Mouse (Mus musculus) heart, postnatal 0 days (tissue): ENCODE measurements around the gene Coq5.

Experiments used
- CTCF ChIP-seq: IDR thresholded peaks from 2 replicates; pipeline ENCODE4 v1.5.1; 2016; ENCODE audit warnings: antibody characterized with exemption, control low read depth, low read depth
- EP300 ChIP-seq: IDR thresholded peaks from 2 replicates; pipeline ENCODE4 v1.6.1; 2016; ENCODE audit warnings: antibody characterized with exemption, low read depth

GRCm38 (mm10) chr5:115279226-115280049 lies at the start of gene Coq5:
- TF ChIP-seq CTCF (no peak), EP300 (no peak)
